Mouse (Mus musculus): ENCODE results near the gene Kif18a. TPM values are rescaled to one million over a fixed set of nuclear protein-coding genes. Genes with fewer than 3 reads are reported as not detected.

The Kif18a gene
- polyA plus RNA-seq, 1 experiment: 0.48 TPM

DNA sequence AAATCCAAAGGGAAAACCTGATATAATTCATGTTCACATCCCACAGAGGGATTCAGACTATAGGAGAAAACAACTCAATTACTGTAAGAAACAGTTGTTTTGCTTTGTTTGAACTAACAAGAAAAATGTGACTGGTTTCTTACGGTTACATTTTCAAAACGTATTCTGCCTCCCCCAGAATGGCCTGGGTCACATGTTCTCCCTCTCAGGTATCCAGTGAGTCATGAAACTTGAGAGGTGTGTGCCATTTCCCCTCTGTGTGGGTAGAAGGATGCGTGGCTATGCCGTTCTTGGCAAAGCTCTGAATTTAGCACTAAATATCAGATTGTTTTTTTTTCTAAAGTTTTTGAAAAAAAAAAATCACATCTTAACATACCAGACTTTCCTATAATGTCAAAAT, 68.2 kb downstream of the Kif18a start:
- DNase-seq (ENCODE audit: low read depth in 1 of 2, low spot score in 2 of 2): no peak
- Histone ChIP-seq H3K4me3 (ENCODE audit: extremely low read depth, insufficient read depth, insufficient read length) (no peak overlapping the region), H3K27ac (ENCODE audit: insufficient read depth, low read length) (no peak overlapping the region), H3K4me1 (ENCODE audit: control insufficient read depth, insufficient read depth, insufficient read length) (no peaks in the 10 kb centered on the region), H3K27me3 (ENCODE audit: control insufficient read depth, insufficient read depth, low read length) (no peaks in the 10 kb centered on the region), H3K36me3 (ENCODE audit: control insufficient read depth, insufficient read depth, low read length) (no peaks in the 10 kb centered on the region)
- TF ChIP-seq CTCF (IDR thresholded peaks at IDR 0.05; ENCODE audit: extremely low read depth, insufficient read depth, insufficient read length, insufficient replicate concordance): no peak
- WGBS: 83% methylated on average over 4 of the region's 4 CpGs

DNA sequence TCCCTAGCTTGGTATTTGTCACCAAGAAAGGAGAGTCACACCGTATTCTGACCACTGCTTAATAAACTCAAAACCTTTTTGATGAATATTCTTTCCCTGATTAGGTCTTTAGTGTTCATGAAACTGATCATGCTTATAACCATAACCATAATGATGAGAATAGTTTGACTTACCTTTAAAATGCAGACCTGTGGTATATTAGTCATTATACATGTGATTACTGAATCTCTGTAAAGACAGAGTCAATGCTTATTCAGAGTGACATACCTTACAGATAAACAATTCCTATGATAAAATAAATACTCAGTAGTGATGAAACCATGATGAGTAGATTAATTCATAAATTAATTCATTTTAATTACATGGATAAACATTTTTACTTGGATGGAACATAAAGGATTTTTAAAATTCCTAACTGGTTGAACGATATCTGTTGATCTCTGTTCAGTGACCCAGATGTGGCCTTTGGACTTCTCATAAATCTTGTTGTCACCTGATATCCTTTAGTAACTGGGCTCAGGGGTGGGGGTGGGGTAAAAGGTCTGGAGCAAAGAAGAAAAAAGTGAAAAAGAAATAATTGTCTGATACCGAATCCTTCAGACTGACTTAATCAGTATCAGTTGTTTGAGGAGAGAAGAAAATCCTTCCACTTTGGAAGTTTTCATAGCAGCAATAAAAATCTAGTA, 78.1 kb downstream of the Kif18a start:
- no peak for DNase-seq (ENCODE audit: low read depth in 1 of 2, low spot score in 2 of 2)
- no peak overlapping the region for H3K4me3 ChIP-seq (ENCODE audit: extremely low read depth, insufficient read depth, insufficient read length)
- TF ChIP-seq CTCF (IDR thresholded peaks at IDR 0.05; ENCODE audit: extremely low read depth, insufficient read depth, insufficient read length, insufficient replicate concordance) (no peak), POLR2A (IDR thresholded peaks at IDR 0.05; ENCODE audit: low read depth, low read length) (no peak)
- 69% methylated on average over 3 of the region's 3 CpGs for WGBS
- H3K27ac ChIP-seq (ENCODE audit: insufficient read depth, low read length): no peak overlapping the region
- H3K27me3 ChIP-seq (ENCODE audit: control insufficient read depth, insufficient read depth, low read length): no peaks in the 10 kb centered on the region
- H3K4me1 ChIP-seq (ENCODE audit: control insufficient read depth, insufficient read depth, insufficient read length): no peaks in the 10 kb centered on the region
- no peaks in the 10 kb centered on the region for H3K36me3 ChIP-seq (ENCODE audit: control insufficient read depth, insufficient read depth, low read length)

DNA sequence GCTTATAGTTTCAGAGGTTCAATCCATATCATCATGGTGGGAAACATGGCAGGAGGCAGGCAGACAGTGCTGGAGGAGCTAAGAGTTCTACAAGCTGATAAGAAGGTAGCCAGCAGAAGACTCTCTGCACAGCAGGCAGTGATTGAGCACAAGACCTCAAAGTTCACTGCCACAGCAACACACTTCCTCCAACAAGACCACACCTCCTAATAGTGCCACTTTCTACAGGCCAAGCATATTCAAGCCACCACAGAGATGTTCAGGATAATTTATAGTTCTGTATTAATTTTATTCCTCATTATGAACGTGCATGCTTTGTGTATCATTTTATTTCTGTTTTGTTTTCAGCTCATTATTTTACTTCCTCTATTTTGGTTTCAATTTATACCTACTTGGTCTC, 85.4 kb downstream of the Kif18a start:
- H3K4me3 ChIP-seq (ENCODE audit: extremely low read depth, insufficient read depth, insufficient read length): no peak overlapping the region
- WGBS: 19% methylated on average over 1 of the region's 1 CpGs
- DNase-seq (ENCODE audit: low read depth in 1 of 2, low spot score in 2 of 2): no peak
- TF ChIP-seq CTCF (IDR thresholded peaks at IDR 0.05; ENCODE audit: extremely low read depth, insufficient read depth, insufficient read length, insufficient replicate concordance): no peak
- no peak for TF ChIP-seq POLR2A (IDR thresholded peaks at IDR 0.05; ENCODE audit: low read depth, low read length)
- no peaks in the 10 kb centered on the region for H3K4me1 ChIP-seq (ENCODE audit: control insufficient read depth, insufficient read depth, insufficient read length)
- H3K27ac ChIP-seq (ENCODE audit: insufficient read depth, low read length): no peak overlapping the region
- H3K36me3 ChIP-seq (ENCODE audit: control insufficient read depth, insufficient read depth, low read length): no peaks in the 10 kb centered on the region
- no peaks in the 10 kb centered on the region for H3K27me3 ChIP-seq (ENCODE audit: control insufficient read depth, insufficient read depth, low read length)

DNA sequence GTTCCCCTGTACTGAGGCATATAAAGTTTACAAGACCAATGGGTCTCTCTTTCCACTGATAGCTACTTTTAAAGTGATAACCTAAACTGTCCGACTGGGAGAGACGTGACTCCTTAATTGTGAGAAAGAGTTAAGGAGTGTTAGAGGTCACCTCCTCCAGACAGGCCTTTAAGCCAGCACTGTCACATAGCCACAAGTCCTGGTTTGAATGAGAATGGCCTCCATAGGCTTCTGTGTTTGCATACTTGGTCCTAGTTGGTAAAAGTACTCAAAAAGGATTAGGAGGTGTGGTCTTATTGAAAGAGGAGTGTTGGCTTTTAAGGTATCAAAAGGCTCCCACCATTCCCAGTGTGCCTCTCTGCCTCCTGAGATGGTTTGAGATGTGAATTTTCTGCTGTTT, 94.3 kb downstream of the Kif18a start:
- 65% methylated on average over 2 of the region's 2 CpGs for WGBS
- Histone ChIP-seq H3K27me3 (ENCODE audit: control insufficient read depth, insufficient read depth, low read length) (no peaks in the 10 kb centered on the region), H3K27ac (ENCODE audit: insufficient read depth, low read length) (no peak overlapping the region), H3K4me3 (ENCODE audit: extremely low read depth, insufficient read depth, insufficient read length) (no peak overlapping the region), H3K4me1 (ENCODE audit: control insufficient read depth, insufficient read depth, insufficient read length) (no peaks in the 10 kb centered on the region), H3K36me3 (ENCODE audit: control insufficient read depth, insufficient read depth, low read length) (no peaks in the 10 kb centered on the region)
- no peak for TF ChIP-seq CTCF (IDR thresholded peaks at IDR 0.05; ENCODE audit: extremely low read depth, insufficient read depth, insufficient read length, insufficient replicate concordance)
- no peak for TF ChIP-seq POLR2A (IDR thresholded peaks at IDR 0.05; ENCODE audit: low read depth, low read length)
- DNase-seq (ENCODE audit: low read depth in 1 of 2, low spot score in 2 of 2): no peak

DNA sequence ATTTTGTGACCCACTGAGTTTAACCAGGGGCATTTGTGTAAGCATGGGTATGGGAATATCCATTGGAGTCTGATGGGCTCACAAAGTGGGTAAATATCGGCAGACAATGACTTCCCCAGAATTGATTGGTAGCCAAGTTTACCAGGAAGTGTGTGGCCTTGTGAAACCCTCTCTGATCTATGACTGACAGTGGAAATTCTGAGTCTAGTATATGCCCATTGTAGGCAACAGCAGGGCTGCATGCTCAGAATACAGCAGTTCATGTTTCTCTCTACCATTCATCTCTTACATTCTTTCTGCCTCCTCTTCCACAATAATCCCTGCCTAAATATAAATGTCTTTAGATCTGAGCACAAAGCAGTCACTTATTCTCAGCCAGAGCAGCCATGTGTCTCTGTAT, 103.5 kb downstream of the Kif18a start:
- WGBS: 67% methylated on average over 1 of the region's 1 CpGs
- Histone ChIP-seq H3K27me3 (ENCODE audit: control insufficient read depth, insufficient read depth, low read length) (no peaks in the 10 kb centered on the region), H3K4me1 (ENCODE audit: control insufficient read depth, insufficient read depth, insufficient read length) (no peaks in the 10 kb centered on the region)

DNA sequence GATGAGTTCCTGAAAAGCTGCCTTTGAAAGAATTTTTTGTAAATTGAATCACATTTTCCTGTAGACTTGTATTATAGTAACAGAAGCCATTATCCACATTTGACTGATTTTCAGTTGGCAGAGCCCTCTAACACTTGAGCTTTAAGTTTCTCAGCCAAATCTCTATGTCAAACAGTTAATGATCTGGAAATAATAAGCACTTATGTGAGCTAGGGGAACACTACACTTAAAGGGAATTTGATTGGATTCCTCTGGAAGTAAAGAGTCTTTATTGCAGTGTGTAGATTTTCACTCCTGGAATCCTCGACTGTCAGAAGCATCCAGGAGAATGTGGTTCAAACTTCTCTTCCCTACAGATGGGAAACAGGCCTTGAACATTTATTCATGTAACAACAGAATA, 105.7 kb downstream of the Kif18a start:
- DNase-seq (ENCODE audit: low read depth in 1 of 2, low spot score in 2 of 2): no peak
- H3K4me3 ChIP-seq (ENCODE audit: extremely low read depth, insufficient read depth, insufficient read length): no peak overlapping the region
- WGBS: 65% methylated on average over 1 of the region's 1 CpGs

More for the DNA sequence above, 103.5 kb downstream of the Kif18a start:
- Histone ChIP-seq H3K27ac (ENCODE audit: insufficient read depth, low read length) (no peak overlapping the region), H3K4me3 (ENCODE audit: extremely low read depth, insufficient read depth, insufficient read length) (no peak overlapping the region), H3K36me3 (ENCODE audit: control insufficient read depth, insufficient read depth, low read length) (no peaks in the 10 kb centered on the region)
- TF ChIP-seq CTCF (IDR thresholded peaks at IDR 0.05; ENCODE audit: extremely low read depth, insufficient read depth, insufficient read length, insufficient replicate concordance) (no peak), POLR2A (IDR thresholded peaks at IDR 0.05; ENCODE audit: low read depth, low read length) (no peak)
- no peak for DNase-seq (ENCODE audit: low read depth in 1 of 2, low spot score in 2 of 2)

DNA sequence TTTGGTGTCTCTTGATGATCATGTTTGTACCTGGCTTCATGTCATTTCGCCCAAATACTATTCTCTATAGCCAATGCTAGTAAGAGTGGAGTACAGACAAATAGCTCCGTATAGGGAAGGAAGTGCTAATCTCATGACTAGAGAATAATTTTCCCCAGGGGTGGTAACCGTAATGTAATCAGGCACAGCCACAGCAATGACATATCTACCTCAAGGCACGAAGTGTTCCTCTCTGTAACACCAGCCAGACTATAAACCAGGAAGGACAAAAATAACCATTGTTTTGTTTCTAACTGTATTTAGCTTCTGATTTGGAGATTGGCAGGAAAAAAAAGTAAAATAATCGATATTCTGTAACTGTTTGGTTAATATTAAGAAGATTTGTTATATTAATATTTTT, 108.2 kb downstream of the Kif18a start:
- H3K4me3 ChIP-seq (ENCODE audit: extremely low read depth, insufficient read depth, insufficient read length): no peak overlapping the region
- TF ChIP-seq POLR2A (IDR thresholded peaks at IDR 0.05; ENCODE audit: low read depth, low read length) (no peak), CTCF (IDR thresholded peaks at IDR 0.05; ENCODE audit: extremely low read depth, insufficient read depth, insufficient read length, insufficient replicate concordance) (no peak)
- H3K27me3 ChIP-seq (ENCODE audit: control insufficient read depth, insufficient read depth, low read length): no peaks in the 10 kb centered on the region
- 27% methylated on average over 5 of the region's 5 CpGs for WGBS
- H3K36me3 ChIP-seq (ENCODE audit: control insufficient read depth, insufficient read depth, low read length): no peaks in the 10 kb centered on the region
- no peaks in the 10 kb centered on the region for H3K4me1 ChIP-seq (ENCODE audit: control insufficient read depth, insufficient read depth, insufficient read length)
- DNase-seq (ENCODE audit: low read depth in 1 of 2, low spot score in 2 of 2): no peak
- H3K27ac ChIP-seq (ENCODE audit: insufficient read depth, low read length): no peak overlapping the region

More for the DNA sequence above, 105.7 kb downstream of the Kif18a start:
- Histone ChIP-seq H3K36me3 (ENCODE audit: control insufficient read depth, insufficient read depth, low read length) (no peaks in the 10 kb centered on the region), H3K27me3 (ENCODE audit: control insufficient read depth, insufficient read depth, low read length) (no peaks in the 10 kb centered on the region), H3K4me1 (ENCODE audit: control insufficient read depth, insufficient read depth, insufficient read length) (no peaks in the 10 kb centered on the region), H3K27ac (ENCODE audit: insufficient read depth, low read length) (no peak overlapping the region)
- no peak for TF ChIP-seq CTCF (IDR thresholded peaks at IDR 0.05; ENCODE audit: extremely low read depth, insufficient read depth, insufficient read length, insufficient replicate concordance)
- no peak for TF ChIP-seq POLR2A (IDR thresholded peaks at IDR 0.05; ENCODE audit: low read depth, low read length)
